Mouse (Mus musculus) layer of hippocampus, adult 9-11 months (tissue): ENCODE data around the gene Stx12.
"Not testable (repeated sequence)": the region's sequence is repeated elsewhere in the genome, so short reads cannot be mapped to it uniquely, and the experiment has no call there.

Experiments used
- DNase-seq: peaks from one replicate; pipeline ENCODE4 v3.0.0; 2022

Stx12 gene

GRCm38 (mm10) chr4:132884064-132884843 lies at the start of gene Stx12:
TSS of gene Stx12 (minus strand) at chr4:132884509.
- DNase-seq, result peak; percentile 87

DNA sequence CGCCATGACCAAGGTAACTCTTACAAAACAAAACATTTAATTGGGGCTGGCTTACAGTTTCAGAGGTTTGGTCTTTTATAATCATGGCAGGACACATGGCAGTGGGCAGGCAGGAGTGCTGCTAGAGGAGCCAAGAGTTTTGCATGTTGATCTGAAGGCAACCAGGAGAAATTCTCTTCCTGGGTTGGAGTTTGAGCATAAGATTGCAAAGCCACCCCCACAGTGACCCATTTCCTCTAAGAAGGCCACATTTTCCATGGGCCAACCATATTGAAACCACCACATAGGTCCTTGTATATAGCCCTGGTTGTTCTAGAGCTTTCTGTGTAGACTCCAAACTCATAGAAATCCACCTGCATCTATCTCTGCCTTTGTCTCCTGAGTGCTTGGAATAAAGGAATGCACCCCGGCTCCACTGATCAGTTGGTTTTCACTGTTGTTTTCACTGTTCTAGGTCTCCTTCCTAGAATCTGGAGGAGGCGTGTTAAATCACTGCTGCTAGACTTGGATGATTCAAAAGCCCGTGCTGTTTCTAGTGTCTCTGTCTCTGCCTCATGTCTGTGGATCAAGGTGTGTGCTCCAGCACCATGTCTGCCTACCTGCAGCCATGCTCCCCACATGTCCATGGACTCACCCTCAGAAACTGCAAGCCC lies 48.6 kb upstream of the Stx12 start:
- DNase-seq, result no peak

- no peak for DNase-seq
These were observed 46.5 kb upstream of the Stx12 start for GRCm38 (mm10) chr4:132930784-132931183.

DNA sequence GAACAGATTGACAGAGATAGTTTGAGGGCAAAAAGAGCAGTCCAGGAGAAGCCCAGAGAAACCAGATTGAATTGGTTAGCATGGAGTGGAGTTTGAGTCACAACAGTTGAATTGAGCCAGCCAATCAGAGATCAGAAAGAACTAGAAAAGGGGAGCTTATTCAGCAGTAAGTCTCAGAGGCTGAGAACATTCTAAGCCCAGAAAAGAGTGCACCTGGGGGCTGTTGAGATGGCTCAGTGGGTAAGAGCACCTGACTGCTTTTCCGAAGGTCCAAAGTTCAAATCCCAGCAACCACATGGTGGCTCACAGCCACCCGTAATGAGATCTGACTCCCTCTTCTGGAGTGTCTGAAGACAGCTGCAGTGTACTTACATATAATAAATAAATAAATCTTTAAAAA lies 42.2 kb upstream of the Stx12 start:
- DNase-seq, result not testable (repeated sequence)

GRCm38 (mm10) chr4:132922558-132923008 lies 38.3 kb upstream of the Stx12 start, which contains the start of gene Fam76a:
TSS of gene Fam76a (minus strand) at chr4:132922558.
- peak; percentile 100 for DNase-seq

DNA sequence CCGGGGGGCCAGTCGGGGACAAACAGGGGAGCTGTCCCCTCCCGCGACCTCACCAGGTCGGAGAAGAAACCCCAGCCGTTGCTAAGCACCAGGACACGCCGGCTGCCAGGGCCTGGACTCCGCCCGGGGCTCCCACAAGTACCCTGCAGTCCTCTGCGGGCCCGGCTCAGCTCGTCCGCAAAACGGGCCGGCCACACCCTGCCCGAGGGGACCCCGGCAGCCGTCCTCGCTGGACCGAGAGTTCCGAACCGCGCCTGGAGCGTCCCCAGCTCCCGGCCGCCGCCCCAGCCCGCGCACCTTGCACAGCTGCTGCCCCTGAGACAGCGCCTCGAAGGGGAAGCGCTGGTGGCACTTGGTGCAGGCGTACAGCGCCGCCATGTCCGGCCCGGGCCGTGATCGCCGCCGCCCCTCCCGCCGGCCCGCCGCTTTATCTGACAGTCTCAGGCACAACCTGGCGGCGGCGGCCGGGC lies 37.8 kb upstream of the Stx12 start:
- no peak for DNase-seq

GRCm38 (mm10) chr4:132921488-132921887 lies 37.2 kb upstream of the Stx12 start:
- no peak for DNase-seq

DNA sequence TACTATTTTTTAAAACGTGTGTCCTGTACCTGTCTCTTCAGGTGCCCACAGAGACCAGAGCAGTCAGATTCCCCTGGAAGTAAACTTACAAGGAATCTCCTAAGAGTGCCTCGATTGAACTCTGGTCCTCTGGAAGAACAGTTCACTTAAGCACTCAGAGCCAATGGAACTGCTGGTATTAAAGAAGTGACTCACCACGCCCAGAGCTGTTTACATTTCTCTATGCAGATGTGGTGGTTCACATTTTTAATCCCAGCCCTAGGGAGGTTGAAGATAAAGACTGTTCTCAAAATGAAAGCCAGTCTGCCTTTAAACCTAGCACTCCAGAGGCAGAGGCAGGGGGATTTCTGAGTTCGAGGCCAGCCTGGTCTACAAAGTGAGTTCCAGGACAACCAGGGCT lies 35.9 kb upstream of the Stx12 start:
- DNase-seq, result no peak

- DNase-seq, result not testable (repeated sequence)
These were observed 34.2 kb upstream of the Stx12 start for GRCm38 (mm10) chr4:132918493-132918892.

DNA sequence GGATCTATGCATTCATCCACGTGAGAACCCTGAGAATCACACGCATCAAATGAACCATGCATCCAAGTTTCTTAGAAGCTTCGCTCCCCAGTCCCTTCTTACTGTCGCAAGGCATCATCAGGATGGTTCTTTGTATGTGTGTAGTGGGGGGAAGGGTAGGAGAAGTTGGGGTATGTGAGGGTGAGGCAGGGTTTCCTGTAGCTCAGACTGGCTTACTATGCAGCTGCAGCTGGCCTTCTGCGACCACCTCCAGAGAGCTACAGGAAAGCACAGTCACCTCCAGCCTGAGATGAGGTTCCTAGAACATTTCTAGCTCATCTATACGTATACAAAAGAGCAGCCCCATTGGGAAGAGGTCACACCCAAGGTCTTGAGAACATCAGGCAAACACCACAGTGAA lies 27.8 kb upstream of the Stx12 start:
- DNase-seq, result no peak

GRCm38 (mm10) chr4:132905843-132906360 lies 21.6 kb upstream of the Stx12 start:
- no peak for DNase-seq

- no peak for DNase-seq
These were observed 20.5 kb upstream of the Stx12 start for GRCm38 (mm10) chr4:132904765-132905309.

GRCm38 (mm10) chr4:132904071-132904470 lies 19.8 kb upstream of the Stx12 start:
- no peak for DNase-seq

GRCm38 (mm10) chr4:132898197-132898596 lies 13.9 kb upstream of the Stx12 start:
- no peak for DNase-seq

DNA sequence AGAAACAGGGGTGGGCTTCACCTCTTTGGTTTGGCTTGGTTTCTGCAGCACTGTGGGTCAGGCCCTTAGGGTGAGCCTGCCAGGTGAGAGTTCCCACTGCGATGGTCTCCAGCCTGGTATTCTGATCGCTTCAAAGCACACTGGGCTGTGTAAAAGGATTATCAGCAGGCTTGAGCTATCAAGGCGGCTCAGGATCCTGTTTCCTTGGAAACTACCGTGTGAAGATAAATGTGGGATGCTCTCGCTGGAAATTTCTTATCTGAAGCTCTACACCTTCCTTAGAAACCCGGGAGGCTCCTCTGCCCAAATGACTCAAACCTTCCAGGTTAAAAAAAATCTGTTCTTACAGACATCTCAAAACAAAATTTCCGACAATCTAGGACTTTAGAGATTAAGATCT lies 10.1 kb upstream of the Stx12 start:
- peak; percentile 18 for DNase-seq

- peak; percentile 59 for DNase-seq
These were observed 600 bp upstream of the Stx12 start for GRCm38 (mm10) chr4:132884844-132885374.

- DNase-seq, result peak; percentile 7
These were observed 697 bp downstream of the Stx12 start for GRCm38 (mm10) chr4:132883561-132884063.

GRCm38 (mm10) chr4:132874363-132875097 lies 9.8 kb downstream of the Stx12 start:
- DNase-seq, result no peak

DNA sequence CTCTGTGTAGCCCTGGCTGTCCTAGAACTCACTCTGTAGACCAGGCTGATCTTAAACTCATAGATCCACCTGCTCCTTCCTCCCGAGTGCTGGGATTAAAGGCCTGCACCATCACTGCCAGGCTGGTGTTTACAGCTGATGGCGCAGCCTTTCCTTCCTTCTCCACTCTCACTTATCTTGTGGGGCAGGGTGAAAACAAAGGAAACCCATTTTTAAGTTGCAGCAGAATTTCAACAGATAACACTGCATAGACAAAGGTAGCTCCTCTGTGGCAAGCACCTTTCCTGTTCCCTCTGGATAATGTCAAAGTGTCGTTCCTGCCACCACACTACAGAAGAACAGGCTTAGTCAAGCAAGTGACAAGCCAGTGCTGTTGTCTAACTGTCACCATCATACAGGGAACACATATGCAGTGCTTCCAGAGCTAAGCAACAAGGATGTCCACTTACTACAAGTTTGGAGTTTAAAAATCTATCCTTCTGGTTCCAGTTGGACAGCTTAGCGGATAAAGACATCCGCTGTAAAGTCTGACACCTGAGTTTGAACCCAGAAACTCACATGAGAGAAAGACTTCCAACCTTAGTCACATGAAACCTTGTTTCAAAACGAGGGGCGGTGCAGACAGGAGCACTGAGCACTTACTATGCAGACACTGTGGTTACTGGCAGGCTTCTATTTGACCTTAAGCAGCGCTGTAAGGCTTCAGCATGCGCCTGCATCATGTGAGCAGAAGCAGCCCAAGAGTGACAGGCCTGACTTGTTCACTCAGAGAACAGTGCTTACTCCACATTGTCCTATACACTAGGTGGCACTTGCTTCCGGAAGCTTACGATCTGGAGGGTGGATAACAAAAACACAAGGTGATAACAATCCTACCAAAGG lies 10.6 kb downstream of the Stx12 start:
- DNase-seq, result no peak

- DNase-seq, result no peak
These were observed 13.2 kb downstream of the Stx12 start for GRCm38 (mm10) chr4:132871116-132871515.

GRCm38 (mm10) chr4:132864856-132865255 lies 19.5 kb downstream of the Stx12 start:
- DNase-seq, result no peak
